Mouse (Mus musculus): ENCODE data around the gene Gpat2.

- TF ChIP-seq CTCF (IDR thresholded peaks at IDR 0.05; ENCODE audit: control insufficient read depth, insufficient read depth, insufficient replicate concordance, low read depth, low read length) = no peak
- TF ChIP-seq POLR2A (IDR thresholded peaks at IDR 0.05; ENCODE audit: control insufficient read depth, low read depth, low read length) = no peak
Observed at GRCm38 (mm10) chr2:127435554-127435953, 10.6 kb downstream of the Gpat2 start.

Data from testis, adult 2 months (tissue).